Mouse (Mus musculus): ENCODE measurements at regions not wholly inside any gene's neighbourhood (a gene's known extent, or its start where the extent isn't known, plus 50 kb on each side); places are given as distances from the start of the nearest gene placed in this dataset.

DNA sequence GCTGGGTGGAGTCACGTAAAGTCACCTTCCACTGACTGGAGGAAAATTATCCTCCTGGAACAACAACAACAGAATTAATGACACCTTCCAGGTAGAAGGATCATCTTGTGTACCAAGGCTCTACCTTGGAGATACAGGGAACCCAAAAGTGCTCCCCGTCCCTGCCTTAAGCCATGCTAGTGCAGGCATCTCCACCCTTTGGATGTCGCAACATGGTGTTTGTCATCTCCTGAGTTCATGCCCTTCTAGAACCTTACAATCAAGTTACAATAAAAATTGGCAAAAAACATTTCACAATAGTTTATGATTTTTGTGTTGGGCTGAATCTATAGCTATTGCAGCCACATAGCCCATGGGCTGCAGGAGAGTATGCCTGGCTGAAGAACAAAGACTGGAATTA, 305.5 kb downstream of the Epha4 start:
- TF ChIP-seq FLI1 (IDR thresholded peaks at IDR 0.05; ENCODE audit: low read length) = no peak
- no peak for TF ChIP-seq GATA1 (IDR thresholded peaks at IDR 0.05; ENCODE audit: borderline replicate concordance, low read length)
- peaks cover 7% of the 10 kb centered on the region; the same call in 1 of the 2 replicates for H3K4me1 ChIP-seq
- H3K27me3 ChIP-seq (replicated peaks) = no peaks in the 10 kb centered on the region
- no peak overlapping the region for H3K4me3 ChIP-seq (replicated peaks)
- H3K36me3 ChIP-seq (replicated peaks; ENCODE audit: low read length) = no peaks in the 10 kb centered on the region
- H3K9me3 ChIP-seq = 0 out of 2 replicates have a peak, but pooled peaks cover 4% of the 10 kb centered on the region

DNA sequence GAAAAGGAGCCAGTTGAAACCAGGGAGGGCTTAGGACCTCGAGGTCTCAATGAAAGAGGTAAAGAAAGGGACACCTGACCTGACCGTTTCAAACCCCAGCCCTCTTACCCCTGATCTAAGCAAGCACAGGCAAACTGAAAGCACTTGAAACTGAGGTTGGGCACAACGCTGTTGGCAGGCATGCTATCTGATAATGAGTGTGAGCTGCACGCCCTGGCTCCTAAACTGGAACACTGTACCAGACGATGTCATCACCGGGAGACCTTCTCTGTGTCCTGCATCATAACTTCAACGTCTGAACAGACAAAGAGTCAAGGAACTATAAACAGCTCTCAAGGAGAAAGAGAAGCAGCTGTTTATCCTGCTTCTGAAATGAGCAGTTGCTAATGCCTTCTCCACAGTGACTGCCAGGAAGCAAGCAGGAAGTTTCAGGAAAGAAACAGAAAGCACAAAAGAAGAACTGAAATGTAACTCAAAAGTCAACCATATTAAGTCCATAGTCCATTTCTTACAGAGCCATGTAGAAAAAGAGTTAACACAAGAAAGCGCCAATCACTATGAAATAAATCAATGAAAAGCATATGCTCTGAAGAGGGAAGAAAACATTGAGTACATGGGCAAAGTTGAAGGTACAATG, 301.3 kb downstream of the Epha4 start:
- TF ChIP-seq FLI1 (IDR thresholded peaks at IDR 0.05; ENCODE audit: low read length) (no peak), GATA1 (IDR thresholded peaks at IDR 0.05; ENCODE audit: borderline replicate concordance, low read length) (no peak)
- no peaks in the 10 kb centered on the region for H3K9me3 ChIP-seq
- no peaks in the 10 kb centered on the region for H3K36me3 ChIP-seq (replicated peaks; ENCODE audit: low read length)
- no peaks in the 10 kb centered on the region for H3K27me3 ChIP-seq (replicated peaks)
- H3K4me3 ChIP-seq (replicated peaks) = peak overlapping the region; percentile 86
- H3K4me1 ChIP-seq = peaks cover 7% of the 10 kb centered on the region; the same call in 1 of the 2 replicates

DNA sequence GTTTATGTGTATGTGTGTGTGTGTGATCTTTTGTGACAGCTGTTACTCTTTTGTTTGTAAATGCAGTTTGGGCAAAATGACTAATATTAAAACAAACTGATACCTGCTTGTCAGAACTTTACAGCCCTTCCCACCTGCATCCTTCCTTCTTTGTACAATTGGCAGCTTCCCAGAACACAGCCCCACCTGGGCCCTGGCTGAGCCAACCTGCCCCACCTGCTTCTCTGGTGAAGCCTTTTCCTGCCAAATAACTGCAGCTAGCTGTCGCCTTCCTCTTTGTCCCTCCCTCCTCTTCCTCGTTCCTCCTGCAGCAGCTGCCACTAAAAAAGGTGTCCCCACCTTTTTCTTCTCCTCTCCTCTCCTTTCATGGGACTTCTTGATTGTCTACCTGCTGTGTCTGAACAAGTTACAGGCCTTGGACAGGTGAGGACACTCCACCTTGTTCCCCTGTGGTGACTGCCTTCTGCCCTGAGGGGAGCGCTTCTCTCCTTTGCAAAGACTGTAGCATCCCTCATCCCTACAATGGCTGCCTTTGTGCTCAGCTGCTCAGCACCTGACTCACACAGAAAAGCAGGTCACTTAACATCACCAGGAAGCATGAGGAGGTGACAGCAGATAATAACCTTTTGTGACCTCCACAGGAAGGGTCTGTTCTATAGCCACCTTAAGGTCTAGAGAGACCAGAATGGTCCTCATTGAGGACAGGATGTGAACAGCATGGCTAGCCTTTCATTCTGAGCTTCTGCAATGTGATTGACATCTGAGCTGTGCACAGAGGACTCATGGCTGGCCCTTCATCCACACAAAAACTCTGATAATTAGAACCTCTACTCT, 295.2 kb downstream of the Epha4 start:
- H3K36me3 ChIP-seq (replicated peaks; ENCODE audit: low read length) = no peaks in the 10 kb centered on the region
- no peaks in the 10 kb centered on the region for H3K4me1 ChIP-seq
- peaks cover 14% of the 10 kb centered on the region; the same call in 1 of the 2 replicates for H3K9me3 ChIP-seq
- TF ChIP-seq FLI1 (IDR thresholded peaks at IDR 0.05; ENCODE audit: low read length) (no peak), GATA1 (IDR thresholded peaks at IDR 0.05; ENCODE audit: borderline replicate concordance, low read length) (no peak)
- no peaks in the 10 kb centered on the region for H3K27me3 ChIP-seq (replicated peaks)
- H3K4me3 ChIP-seq (replicated peaks) = no peak overlapping the region

DNA sequence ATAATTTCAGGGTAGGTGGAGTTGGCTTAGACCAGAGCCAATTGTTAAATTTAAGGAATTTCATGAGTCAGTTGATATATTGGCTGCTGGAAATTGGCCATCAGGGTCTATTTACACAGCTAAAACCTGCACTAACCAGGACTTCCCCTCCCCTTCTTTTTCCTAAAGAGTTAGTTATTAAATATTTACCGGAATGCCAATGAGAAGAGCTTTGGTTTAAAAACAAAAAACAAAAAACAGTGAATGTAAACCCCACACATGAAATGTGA, 294.6 kb downstream of the Epha4 start:
- TF ChIP-seq FLI1 (IDR thresholded peaks at IDR 0.05; ENCODE audit: low read length) (no peak), GATA1 (IDR thresholded peaks at IDR 0.05; ENCODE audit: borderline replicate concordance, low read length) (no peak)
- H3K4me1 ChIP-seq = no peaks in the 10 kb centered on the region
- H3K4me3 ChIP-seq (replicated peaks) = no peak overlapping the region
- H3K9me3 ChIP-seq = peaks cover 14% of the 10 kb centered on the region; the same call in 1 of the 2 replicates
- H3K36me3 ChIP-seq (replicated peaks; ENCODE audit: low read length) = no peaks in the 10 kb centered on the region
- no peaks in the 10 kb centered on the region for H3K27me3 ChIP-seq (replicated peaks)

DNA sequence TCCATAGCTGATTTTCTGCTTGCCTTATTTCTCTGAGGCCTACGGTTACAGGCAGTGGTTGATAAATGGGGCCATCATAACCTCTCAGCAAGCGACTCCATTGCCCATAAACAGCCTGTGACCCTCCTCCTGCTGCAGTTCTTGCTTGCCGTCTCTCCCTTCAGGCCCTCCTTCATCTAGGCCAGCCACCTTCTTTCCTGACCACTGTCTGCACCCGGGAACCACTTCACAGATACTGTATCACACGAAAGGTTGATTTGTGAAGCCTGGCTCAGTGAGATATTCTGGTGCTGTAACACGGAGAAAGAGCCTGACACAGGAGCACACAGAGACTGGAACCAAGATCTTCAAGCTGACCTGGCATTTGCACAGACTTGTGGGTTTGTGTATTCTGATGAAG, 294.1 kb downstream of the Epha4 start:
- peaks cover 14% of the 10 kb centered on the region; the same call in 1 of the 2 replicates for H3K9me3 ChIP-seq
- H3K4me1 ChIP-seq = no peaks in the 10 kb centered on the region
- no peak overlapping the region for H3K4me3 ChIP-seq (replicated peaks)
- no peaks in the 10 kb centered on the region for H3K27me3 ChIP-seq (replicated peaks)
- H3K36me3 ChIP-seq (replicated peaks; ENCODE audit: low read length) = no peaks in the 10 kb centered on the region
- TF ChIP-seq GATA1 (IDR thresholded peaks at IDR 0.05; ENCODE audit: borderline replicate concordance, low read length) = no peak
- TF ChIP-seq FLI1 (IDR thresholded peaks at IDR 0.05; ENCODE audit: low read length) = no peak

DNA sequence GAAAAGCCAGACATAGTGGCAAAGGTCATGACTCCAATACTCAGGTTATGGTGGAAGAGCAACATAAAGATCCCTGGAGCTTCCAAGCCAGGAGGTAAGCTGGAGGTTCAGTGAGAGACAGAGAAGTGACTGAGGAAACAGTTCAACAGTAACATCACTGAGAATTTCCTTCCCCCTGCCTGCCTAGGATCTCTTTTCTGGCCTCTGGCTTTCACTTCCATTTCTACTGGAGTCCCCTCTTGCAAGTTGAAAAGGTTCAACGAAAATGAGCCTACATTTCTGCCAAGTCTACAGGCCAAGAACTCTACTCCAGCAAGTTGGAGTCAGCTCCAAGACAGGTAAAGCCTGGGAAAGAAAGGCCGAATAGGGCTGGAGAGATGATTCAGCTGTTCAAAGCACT, 293.0 kb downstream of the Epha4 start:
- no peaks in the 10 kb centered on the region for H3K27me3 ChIP-seq (replicated peaks)
- peaks cover 2% of the 10 kb centered on the region; the same call in 1 of the 2 replicates for H3K4me1 ChIP-seq
- no peak for TF ChIP-seq FLI1 (IDR thresholded peaks at IDR 0.05; ENCODE audit: low read length)
- TF ChIP-seq GATA1 (IDR thresholded peaks at IDR 0.05; ENCODE audit: borderline replicate concordance, low read length) = no peak
- no peak overlapping the region for H3K4me3 ChIP-seq (replicated peaks)
- no peaks in the 10 kb centered on the region for H3K36me3 ChIP-seq (replicated peaks; ENCODE audit: low read length)
- peaks cover 14% of the 10 kb centered on the region; the same call in 1 of the 2 replicates for H3K9me3 ChIP-seq

DNA sequence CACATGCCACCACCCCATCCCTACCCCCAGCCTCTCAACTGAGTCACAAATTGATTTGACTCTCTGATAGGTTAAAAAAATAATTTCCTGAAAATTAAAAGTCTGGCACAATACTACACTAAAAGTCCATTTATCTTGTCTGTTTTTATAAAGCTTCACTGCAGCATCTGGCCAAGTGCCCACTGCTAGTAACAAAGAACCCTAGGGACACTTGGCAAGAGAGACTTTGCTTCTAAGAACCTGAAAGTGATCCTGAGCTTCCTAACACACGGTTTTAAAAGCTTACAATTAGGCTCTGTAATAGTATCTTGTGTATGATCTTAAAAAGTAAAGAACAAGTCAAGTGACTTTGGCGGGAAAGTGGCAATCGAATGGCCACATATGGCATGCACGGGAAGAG, 288.3 kb downstream of the Epha4 start:
- H3K9me3 ChIP-seq = peaks cover 18% of the 10 kb centered on the region
- TF ChIP-seq GATA1 (IDR thresholded peaks at IDR 0.05; ENCODE audit: borderline replicate concordance, low read length) = no peak
- no peak for TF ChIP-seq FLI1 (IDR thresholded peaks at IDR 0.05; ENCODE audit: low read length)
- H3K4me1 ChIP-seq = peaks cover 6% of the 10 kb centered on the region
- H3K4me3 ChIP-seq (replicated peaks) = no peak overlapping the region
- no peaks in the 10 kb centered on the region for H3K36me3 ChIP-seq (replicated peaks; ENCODE audit: low read length)
- H3K27me3 ChIP-seq (replicated peaks) = no peaks in the 10 kb centered on the region

DNA sequence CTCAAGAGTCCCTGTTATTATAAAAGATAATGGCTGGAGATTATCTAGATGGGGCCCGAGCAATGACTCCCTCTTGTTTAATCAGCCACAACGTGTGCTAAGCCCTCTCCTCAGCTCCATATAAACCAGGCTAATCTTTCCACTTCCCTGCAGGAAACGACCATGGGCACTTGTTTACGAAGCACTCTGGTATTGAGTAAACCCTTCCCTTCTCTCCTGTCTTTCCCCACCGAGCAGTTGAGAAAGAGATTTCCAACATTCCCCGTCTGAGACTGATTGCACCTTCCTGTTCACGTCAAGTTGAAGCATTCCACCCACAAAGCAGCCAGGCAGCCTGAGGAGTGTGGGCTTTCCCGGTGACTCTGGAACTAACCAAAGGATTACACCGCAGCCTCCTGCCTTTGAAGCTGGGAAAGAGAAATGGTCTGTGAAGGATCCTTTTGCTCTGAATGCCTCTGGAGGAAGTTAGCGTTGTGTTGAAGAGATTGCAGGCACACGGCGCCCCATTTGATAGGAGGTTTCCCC, 287.8 kb downstream of the Epha4 start:
- Histone ChIP-seq H3K4me3 (replicated peaks) (no peak overlapping the region), H3K9me3 (peaks cover 14% of the 10 kb centered on the region), H3K27me3 (replicated peaks) (no peaks in the 10 kb centered on the region), H3K36me3 (replicated peaks; ENCODE audit: low read length) (no peaks in the 10 kb centered on the region), H3K4me1 (peaks cover 6% of the 10 kb centered on the region)
- TF ChIP-seq FLI1 (IDR thresholded peaks at IDR 0.05; ENCODE audit: low read length) = no peak
- TF ChIP-seq GATA1 (IDR thresholded peaks at IDR 0.05; ENCODE audit: borderline replicate concordance, low read length) = no peak

DNA sequence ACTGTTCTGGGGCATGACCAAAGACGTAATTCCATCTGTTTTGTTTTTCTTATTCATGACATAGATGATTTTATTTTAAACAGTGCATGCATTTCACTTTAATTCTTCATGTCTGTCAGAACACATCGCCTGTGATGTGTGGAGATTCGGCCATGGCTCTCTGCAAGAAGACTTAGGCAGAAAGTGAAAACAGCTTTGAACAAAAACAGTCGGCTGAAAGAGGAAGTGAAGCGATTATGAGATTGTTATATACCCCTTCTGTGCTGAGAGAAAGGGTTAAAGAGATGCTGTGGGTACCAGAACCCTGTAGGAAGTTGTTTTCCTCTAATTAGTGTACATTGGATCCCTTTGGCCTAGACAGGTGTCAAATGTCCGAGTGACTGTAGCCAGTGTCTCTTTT, 287.1 kb downstream of the Epha4 start:
- TF ChIP-seq GATA1 (IDR thresholded peaks at IDR 0.05; ENCODE audit: borderline replicate concordance, low read length) (no peak), FLI1 (IDR thresholded peaks at IDR 0.05; ENCODE audit: low read length) (no peak)
- Histone ChIP-seq H3K4me3 (replicated peaks) (no peak overlapping the region), H3K9me3 (peaks cover 9% of the 10 kb centered on the region), H3K27me3 (replicated peaks) (no peaks in the 10 kb centered on the region), H3K4me1 (peaks cover 6% of the 10 kb centered on the region), H3K36me3 (replicated peaks; ENCODE audit: low read length) (no peaks in the 10 kb centered on the region)

DNA sequence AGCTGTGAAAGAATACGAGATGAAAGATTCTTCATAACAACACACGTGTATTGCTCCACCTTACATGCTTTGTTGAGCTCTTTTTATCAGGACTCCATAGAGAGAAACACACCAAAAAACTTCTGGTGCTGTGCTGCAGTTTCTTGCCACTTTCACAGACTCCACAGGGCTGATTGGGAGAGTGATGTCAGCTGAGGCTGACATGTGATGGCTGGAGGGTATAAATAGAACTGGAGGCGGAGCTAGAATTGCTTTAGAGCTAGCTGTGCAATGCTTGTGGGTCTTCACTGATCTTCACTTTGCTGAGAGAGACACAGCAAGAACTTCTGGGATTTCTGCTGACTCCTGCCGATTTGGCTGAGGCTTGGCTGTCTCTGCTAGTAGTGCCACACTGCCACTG, 285.3 kb downstream of the Epha4 start:
- TF ChIP-seq GATA1 (IDR thresholded peaks at IDR 0.05; ENCODE audit: borderline replicate concordance, low read length) (no peak), FLI1 (IDR thresholded peaks at IDR 0.05; ENCODE audit: low read length) (no peak)
- Histone ChIP-seq H3K9me3 (peaks cover 9% of the 10 kb centered on the region), H3K36me3 (replicated peaks; ENCODE audit: low read length) (no peaks in the 10 kb centered on the region), H3K27me3 (replicated peaks) (no peaks in the 10 kb centered on the region), H3K4me1 (peaks cover 6% of the 10 kb centered on the region), H3K4me3 (replicated peaks) (no peak overlapping the region)
